Mouse (Mus musculus): ENCODE data around the gene Capn7. TPM values are rescaled to one million over a fixed set of nuclear protein-coding genes. Genes with fewer than 3 reads are reported as not detected.

The Capn7 gene
- 70.5 and 76.3 TPM in 2 replicates for polyA plus RNA-seq (2015; fragmentation: Nextera tagmentation; extraction: Ambion mirVana)

DNA sequence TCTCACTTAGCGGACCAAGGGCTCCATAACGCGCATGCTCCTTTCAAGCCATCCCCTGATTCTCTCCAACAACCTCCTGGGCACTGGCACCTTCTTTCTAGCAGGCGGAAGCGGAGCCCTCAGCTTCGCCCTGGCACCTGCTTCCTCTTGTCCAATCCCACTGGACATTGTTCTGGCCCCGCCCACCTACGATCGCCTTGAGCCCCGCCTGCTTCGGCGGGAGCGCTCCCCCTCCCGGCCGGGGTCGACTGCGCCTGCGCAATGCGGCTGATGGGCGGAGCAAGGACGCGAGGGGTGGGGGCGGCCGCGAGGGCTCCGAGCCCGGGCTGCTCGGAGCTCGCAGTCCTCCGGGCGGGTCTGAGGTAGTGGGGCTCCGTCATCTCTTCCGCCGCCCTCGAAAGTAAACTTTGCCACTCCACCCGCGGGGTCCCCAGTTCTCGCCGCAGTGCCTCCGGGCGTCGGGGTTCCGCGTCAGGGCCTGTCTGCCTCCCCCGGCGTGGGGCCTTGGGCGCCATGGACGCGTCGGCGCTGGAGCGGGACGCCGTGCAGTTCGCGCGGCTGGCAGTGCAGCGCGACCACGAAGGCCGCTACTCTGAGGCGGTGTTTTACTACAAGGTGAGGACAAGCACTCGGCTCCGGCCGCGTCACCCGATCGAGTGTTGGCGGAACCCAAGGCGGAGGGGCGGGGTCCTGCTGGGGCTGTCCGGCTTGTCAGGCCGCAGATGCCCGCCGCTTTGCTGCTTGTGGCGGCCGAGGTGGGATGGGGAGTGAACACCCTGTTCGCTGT, at the start of gene Capn7:
Gene Capn7, plus strand, starts transcription at position 270 of the 787 bp plus-strand sequence.
- H3K36me3 ChIP-seq: peaks cover 7% of the 10 kb centered on the region; the same call in 1 of the 2 replicates
- H3K9ac ChIP-seq: peak within 1 kb of the TSS; percentile 92
- H3K27me3 ChIP-seq: no peaks in the 10 kb centered on the region
- H3K4me1 ChIP-seq (replicated peaks): peaks cover 25% of the 10 kb centered on the region
- ATAC-seq (ENCODE audit: low FRiP score): peak; percentile 98
- H3K4me2 ChIP-seq: peak within 1 kb of the TSS; percentile 72
- peak within 1 kb of the TSS; percentile 94 for H3K27ac ChIP-seq
- peak within 1 kb of the TSS; percentile 82 for H3K4me3 ChIP-seq
- under 1% methylated on average over 78 of the region's 78 CpGs for WGBS
- H3K9me3 ChIP-seq: no peaks in the 10 kb centered on the region

- no peaks in the 10 kb centered on the region for H3K9me3 ChIP-seq
- no peak overlapping the region for H3K9ac ChIP-seq
- no peak overlapping the region for H3K27ac ChIP-seq
- WGBS: 48% methylated on average over 3 of the region's 3 CpGs
- H3K4me3 ChIP-seq: no peak overlapping the region
- no peak overlapping the region for H3K4me2 ChIP-seq
- no peaks in the 10 kb centered on the region for H3K4me1 ChIP-seq (replicated peaks)
- H3K36me3 ChIP-seq: no peaks in the 10 kb centered on the region
- no peaks in the 10 kb centered on the region for H3K27me3 ChIP-seq
- ATAC-seq (ENCODE audit: low FRiP score): no peak
Measured at GRCm38 (mm10) chr14:31313192-31313591, 23.2 kb upstream of the Capn7 start.

DNA sequence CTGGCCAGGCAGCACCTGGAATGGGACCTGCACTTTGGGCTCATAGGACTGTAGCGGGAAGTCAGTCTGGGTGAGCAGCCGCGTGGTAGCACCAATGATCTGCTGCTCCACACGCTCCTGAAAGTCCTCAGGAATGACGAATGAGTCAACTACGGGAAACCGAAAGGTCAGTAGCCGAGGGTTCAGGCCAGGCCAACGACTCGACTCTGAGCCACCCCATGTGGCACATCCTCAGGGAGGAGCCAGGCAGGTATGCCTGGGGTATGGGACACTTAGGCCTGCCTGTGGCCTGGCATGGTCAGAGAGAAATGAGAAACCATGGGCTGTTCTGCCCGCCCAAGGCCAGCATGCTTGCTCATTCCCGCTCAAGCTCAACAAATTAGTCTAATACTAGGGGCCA, 19.8 kb upstream of the Capn7 start:
- no peak for ATAC-seq (ENCODE audit: low FRiP score)
- no peak overlapping the region for H3K9ac ChIP-seq
- no peaks in the 10 kb centered on the region for H3K4me1 ChIP-seq (replicated peaks)
- no peak overlapping the region for H3K4me2 ChIP-seq
- H3K4me3 ChIP-seq: no peak overlapping the region
- no peaks in the 10 kb centered on the region for H3K36me3 ChIP-seq
- H3K9me3 ChIP-seq: no peaks in the 10 kb centered on the region
- no peaks in the 10 kb centered on the region for H3K27me3 ChIP-seq
- 79% methylated on average over 12 of the region's 12 CpGs for WGBS
- no peak overlapping the region for H3K27ac ChIP-seq

DNA sequence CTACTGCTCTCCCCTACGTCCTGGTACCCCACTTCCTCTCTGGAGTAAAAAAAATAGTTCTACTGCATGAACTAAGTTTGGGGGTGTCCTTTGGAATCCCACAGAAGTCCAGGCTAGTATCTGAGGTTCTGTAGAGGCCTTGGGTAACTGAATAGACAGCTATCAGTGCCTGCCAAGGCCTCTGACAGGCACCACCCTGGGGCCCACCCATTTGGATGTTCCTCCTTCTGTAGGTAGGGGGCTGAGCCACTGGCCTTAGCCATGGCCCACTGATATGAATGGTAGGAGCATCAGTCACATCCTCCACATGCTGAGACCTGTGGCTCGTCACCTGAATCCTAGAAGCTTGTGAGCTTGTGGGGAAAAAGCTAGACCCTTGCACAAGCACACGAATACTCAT, 18.7 kb upstream of the Capn7 start:
- H3K9me3 ChIP-seq: no peaks in the 10 kb centered on the region
- no peak overlapping the region for H3K9ac ChIP-seq
- no peaks in the 10 kb centered on the region for H3K4me1 ChIP-seq (replicated peaks)
- no peak overlapping the region for H3K4me3 ChIP-seq
- no peaks in the 10 kb centered on the region for H3K27me3 ChIP-seq
- no peaks in the 10 kb centered on the region for H3K36me3 ChIP-seq
- ATAC-seq (ENCODE audit: low FRiP score): no peak
- H3K4me2 ChIP-seq: no peak overlapping the region
- no peak overlapping the region for H3K27ac ChIP-seq
- 83% methylated on average over 3 of the region's 3 CpGs for WGBS

GRCm38 (mm10) chr14:31319546-31319945, 16.9 kb upstream of the Capn7 start:
- WGBS: 89% methylated on average over 10 of the region's 10 CpGs
- Histone ChIP-seq H3K9me3 (no peaks in the 10 kb centered on the region), H3K36me3 (no peaks in the 10 kb centered on the region), H3K4me2 (no peak overlapping the region), H3K4me1 (replicated peaks) (peaks cover 8% of the 10 kb centered on the region), H3K27ac (no peak overlapping the region), H3K4me3 (no peak overlapping the region), H3K27me3 (no peaks in the 10 kb centered on the region), H3K9ac (no peak overlapping the region)
- no peak for ATAC-seq (ENCODE audit: low FRiP score)

GRCm38 (mm10) chr14:31321181-31321580, 15.3 kb upstream of the Capn7 start:
- H3K9ac ChIP-seq: no peak overlapping the region
- no peak overlapping the region for H3K4me2 ChIP-seq
- peaks cover 8% of the 10 kb centered on the region for H3K4me1 ChIP-seq (replicated peaks)
- no peak overlapping the region for H3K27ac ChIP-seq
- H3K9me3 ChIP-seq: no peaks in the 10 kb centered on the region
- H3K4me3 ChIP-seq: no peak overlapping the region
- ATAC-seq (ENCODE audit: low FRiP score): no peak
- no peaks in the 10 kb centered on the region for H3K36me3 ChIP-seq
- WGBS: 84% methylated on average over 11 of the region's 11 CpGs
- no peaks in the 10 kb centered on the region for H3K27me3 ChIP-seq

DNA sequence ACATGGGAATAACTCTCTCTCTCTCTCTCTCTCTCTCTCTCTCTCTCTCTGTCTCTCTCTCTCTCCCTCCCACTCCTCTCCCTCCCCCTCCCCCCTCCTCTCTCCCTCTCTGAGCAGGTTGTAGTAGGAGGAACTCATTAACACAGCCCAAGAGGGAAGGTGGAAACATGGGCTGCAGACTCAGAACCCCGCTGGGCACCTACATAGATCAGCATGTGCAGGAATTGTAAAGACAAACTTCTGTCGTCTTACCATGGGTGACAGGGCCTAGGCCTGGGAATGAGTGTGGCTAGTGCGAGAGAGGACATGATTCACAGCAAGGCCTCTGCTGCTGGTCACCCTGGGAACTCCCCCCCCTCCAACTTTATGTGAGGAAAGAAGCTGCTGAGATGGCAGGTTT, 14.2 kb upstream of the Capn7 start:
- Histone ChIP-seq H3K9ac (no peak overlapping the region), H3K4me1 (replicated peaks) (peaks cover 8% of the 10 kb centered on the region), H3K4me2 (no peak overlapping the region), H3K27ac (no peak overlapping the region), H3K36me3 (no peaks in the 10 kb centered on the region), H3K9me3 (no peaks in the 10 kb centered on the region), H3K27me3 (0 out of 2 replicates have a peak, but pooled peaks cover 3% of the 10 kb centered on the region), H3K4me3 (no peak overlapping the region)
- WGBS: 86% methylated on average over 3 of the region's 3 CpGs
- ATAC-seq (ENCODE audit: low FRiP score): no peak

DNA sequence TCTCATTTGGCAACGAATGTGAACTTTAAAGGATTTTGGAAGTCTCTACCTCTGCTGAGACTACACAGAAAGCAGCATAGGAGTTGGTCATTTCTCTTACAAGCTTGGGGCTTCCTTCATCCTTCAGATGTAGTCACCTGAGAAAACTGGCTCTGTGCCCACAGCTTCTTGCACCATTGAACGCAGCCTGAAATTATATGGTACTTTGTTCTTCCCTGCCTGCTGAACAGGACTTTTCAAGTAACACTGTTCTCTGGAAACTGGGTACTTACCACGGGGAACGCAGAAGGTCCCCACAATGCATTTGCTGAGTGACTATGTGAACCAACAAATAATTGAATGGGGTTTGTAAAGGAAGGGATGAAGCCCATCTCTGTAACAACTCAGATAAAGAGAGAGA, 13.2 kb upstream of the Capn7 start:
- Histone ChIP-seq H3K27ac (no peak overlapping the region), H3K4me3 (peak overlapping the region; percentile 27; the same call in 1 of the 2 replicates), H3K9ac (no peak overlapping the region), H3K9me3 (no peaks in the 10 kb centered on the region), H3K4me1 (replicated peaks) (peaks cover 8% of the 10 kb centered on the region), H3K27me3 (0 out of 2 replicates have a peak, but pooled peaks cover 3% of the 10 kb centered on the region), H3K4me2 (peak overlapping the region; percentile 52), H3K36me3 (no peaks in the 10 kb centered on the region)
- 82% methylated on average over 4 of the region's 4 CpGs for WGBS
- ATAC-seq (ENCODE audit: low FRiP score): no peak

DNA sequence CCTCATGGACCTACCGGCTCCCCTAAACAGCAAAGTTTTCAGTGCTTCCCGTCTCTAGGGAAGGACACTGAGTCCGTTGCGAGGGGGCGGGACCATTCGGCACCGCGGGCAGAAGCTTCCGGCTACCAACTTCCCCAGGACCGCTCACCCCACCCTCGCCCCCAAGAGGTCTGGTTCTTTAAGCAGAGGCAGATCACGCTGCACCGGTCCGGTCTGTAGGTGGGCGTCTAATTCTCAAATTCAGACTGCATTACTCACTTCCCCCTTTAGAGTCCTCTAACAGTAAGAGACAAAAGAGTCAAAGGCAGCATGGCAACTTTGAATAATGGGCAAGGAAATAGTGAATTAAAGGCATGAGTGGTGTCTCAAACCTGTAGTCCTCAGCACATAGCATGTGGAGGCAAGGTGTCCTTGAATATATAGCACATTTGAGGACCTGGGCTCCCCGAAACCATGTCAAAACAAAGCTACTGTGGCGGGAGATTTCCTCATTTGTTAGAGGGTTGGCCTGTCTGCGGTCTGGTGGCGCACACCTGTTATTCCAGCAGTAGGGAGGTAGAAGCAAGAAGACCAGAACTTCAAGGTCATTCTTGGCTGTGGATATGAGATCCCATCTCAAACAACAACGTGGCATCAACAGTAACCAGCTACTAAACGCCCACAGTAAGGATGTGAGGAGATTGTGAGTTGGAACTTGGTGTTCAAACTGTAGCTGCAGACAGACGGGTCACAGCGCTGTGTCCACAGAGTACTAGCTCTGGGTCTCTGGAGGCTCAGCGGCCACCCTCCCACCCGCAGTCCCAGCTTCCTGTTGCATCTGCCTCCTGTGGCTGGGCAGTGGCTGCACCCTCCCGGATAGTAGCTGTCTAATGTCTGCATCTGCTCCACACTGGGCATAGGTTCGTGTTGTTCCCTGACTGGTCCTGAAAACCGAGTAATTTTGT, 12.3 kb upstream of the Capn7 start, which contains the start of gene Dnah1:
Gene Dnah1, minus strand, starts transcription at position 48 of the 944 bp plus-strand sequence.
- Histone ChIP-seq H3K9me3 (no peaks in the 10 kb centered on the region), H3K36me3 (no peaks in the 10 kb centered on the region), H3K4me1 (replicated peaks) (peaks cover 8% of the 10 kb centered on the region), H3K4me2 (peak within 1 kb of the TSS; percentile 52), H3K27ac (no peak within 1 kb of the TSS), H3K27me3 (0 out of 2 replicates have a peak, but pooled peaks cover 3% of the 10 kb centered on the region), H3K9ac (peak within 1 kb of the TSS; percentile 16; the same call in 1 of the 2 replicates), H3K4me3 (peak within 1 kb of the TSS; percentile 27)
- no peak for ATAC-seq (ENCODE audit: low FRiP score)
- WGBS: 33% methylated on average over 28 of the region's 28 CpGs

GRCm38 (mm10) chr14:31324851-31325250, 11.6 kb upstream of the Capn7 start:
- Histone ChIP-seq H3K27me3 (peaks cover 9% of the 10 kb centered on the region), H3K4me3 (no peak overlapping the region), H3K4me2 (no peak overlapping the region), H3K4me1 (replicated peaks) (peaks cover 8% of the 10 kb centered on the region), H3K36me3 (no peaks in the 10 kb centered on the region), H3K9ac (no peak overlapping the region), H3K27ac (no peak overlapping the region), H3K9me3 (no peaks in the 10 kb centered on the region)
- ATAC-seq (ENCODE audit: low FRiP score): no peak
- 69% methylated on average over 10 of the region's 10 CpGs for WGBS

DNA sequence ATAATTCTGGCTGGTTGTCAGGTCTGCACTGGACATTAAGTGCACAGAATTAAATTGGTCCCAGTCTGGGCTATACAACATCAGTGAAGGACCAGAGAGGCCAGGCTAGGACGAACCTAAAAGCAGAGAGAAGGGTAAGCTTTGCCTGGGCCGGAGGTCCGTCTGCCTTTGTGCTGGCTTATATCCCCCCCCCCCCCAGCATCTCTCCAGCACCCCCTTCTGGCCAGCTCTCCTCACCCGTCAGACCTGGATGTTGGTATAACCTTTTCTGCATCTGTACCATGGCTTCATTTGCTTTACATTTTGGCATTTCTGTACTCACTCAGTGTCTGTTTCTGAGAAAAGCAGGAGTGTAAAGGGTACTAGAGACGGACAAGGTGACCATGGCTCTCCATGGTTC, 10.9 kb upstream of the Capn7 start:
- ATAC-seq (ENCODE audit: low FRiP score): no peak
- H3K4me1 ChIP-seq (replicated peaks): peaks cover 8% of the 10 kb centered on the region
- WGBS: 56% methylated on average over 5 of the region's 5 CpGs

DNA sequence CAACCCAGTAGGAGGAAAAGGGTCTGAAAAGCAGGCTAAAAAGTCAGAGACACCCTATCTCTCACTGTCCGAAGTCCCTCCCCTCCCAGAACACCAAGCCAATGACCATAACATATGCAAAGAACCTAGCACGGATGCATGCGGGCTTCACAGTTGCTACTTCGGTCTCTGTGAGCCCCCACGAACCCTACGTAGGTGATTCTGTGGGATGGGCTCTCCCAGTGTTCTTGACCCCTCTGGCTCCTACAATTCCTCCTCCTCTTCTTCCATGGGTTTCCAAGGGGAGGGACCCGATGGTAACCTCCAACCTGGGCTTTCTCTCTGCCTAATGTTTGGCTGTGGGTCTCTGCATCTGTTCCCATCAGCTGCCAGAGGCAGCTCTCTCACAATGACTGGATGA, 9.7 kb upstream of the Capn7 start:
- H3K4me2 ChIP-seq: no peak overlapping the region
- WGBS: 76% methylated on average over 7 of the region's 7 CpGs
- no peak overlapping the region for H3K9ac ChIP-seq
- no peak overlapping the region for H3K4me3 ChIP-seq
- ATAC-seq (ENCODE audit: low FRiP score): no peak
- H3K36me3 ChIP-seq: no peaks in the 10 kb centered on the region
- peaks cover 13% of the 10 kb centered on the region for H3K27me3 ChIP-seq
- no peak overlapping the region for H3K27ac ChIP-seq
- no peaks in the 10 kb centered on the region for H3K9me3 ChIP-seq
- peaks cover 8% of the 10 kb centered on the region for H3K4me1 ChIP-seq (replicated peaks)

More for the DNA sequence above, 10.9 kb upstream of the Capn7 start:
- H3K4me3 ChIP-seq: no peak overlapping the region
- H3K27ac ChIP-seq: no peak overlapping the region
- H3K36me3 ChIP-seq: no peaks in the 10 kb centered on the region
- H3K4me2 ChIP-seq: no peak overlapping the region
- peaks cover 9% of the 10 kb centered on the region for H3K27me3 ChIP-seq
- no peak overlapping the region for H3K9ac ChIP-seq
- H3K9me3 ChIP-seq: no peaks in the 10 kb centered on the region
